Mouse (Mus musculus) kidney, embryonic 15.5 days (tissue): ENCODE results near the gene Tshz2. TPM values are rescaled to one million over a fixed set of nuclear protein-coding genes. Genes with fewer than 3 reads are reported as not detected.

ENCODE experiments used
- ATAC-seq: fragments of 200-750 bp; cut with Nextera tagmentation; replicated peaks from 2 replicates; pipeline ENCODE4 v1.8.0; 2017; ENCODE audit warnings: moderate TSS enrichment; ENCODE audit not compliant: low FRiP score
- H3K27ac ChIP-seq: fragments of 300-500 bp; sonication (generic); 2 replicates; pipeline ENCODE4 v1.5.1; 2015; ENCODE audit warnings: mild to moderate bottlenecking, inconsistent platforms
- H3K27me3 ChIP-seq: fragments of 300-500 bp; sonication (generic); 2 replicates; pipeline ENCODE4 v1.6.1; 2015; ENCODE audit warnings: inconsistent platforms
- H3K36me3 ChIP-seq: fragments of 300-500 bp; sonication (generic); 2 replicates; pipeline ENCODE4 v1.6.1; 2015; ENCODE audit warnings: inconsistent platforms
- H3K4me1 ChIP-seq: fragments of 300-500 bp; sonication (generic); 2 replicates; pipeline ENCODE4 v1.6.1; 2015; ENCODE audit warnings: inconsistent platforms
- H3K4me2 ChIP-seq: fragments of 300-500 bp; sonication (generic); 2 replicates; pipeline ENCODE4 v1.6.1; 2015; ENCODE audit warnings: moderate library complexity, mild to moderate bottlenecking, inconsistent platforms
- H3K4me3 ChIP-seq: fragments of 300-500 bp; sonication (generic); replicated peaks from 2 replicates; pipeline ENCODE4 v1.5.1; 2015; ENCODE audit warnings: mild to moderate bottlenecking, inconsistent platforms
- H3K9ac ChIP-seq: fragments of 300-500 bp; sonication (generic); 2 replicates; pipeline ENCODE4 v1.6.1; 2015; ENCODE audit warnings: mild to moderate bottlenecking, inconsistent platforms
- H3K9me3 ChIP-seq: fragments of 300-500 bp; sonication (generic); replicated peaks from 2 replicates; pipeline ENCODE4 v1.6.1; 2016; ENCODE audit warnings: inconsistent platforms
- WGBS: fragments of 180-500 bp; shearing (Covaris S2); methylation state at CpG from one replicate; pipeline ENCODE4 v1.1.7; 2015; ENCODE audit warnings: mixed read lengths; 5-methylcytosine and 5-hydroxymethylcytosine counted together
- polyA plus RNA-seq: library from polyadenylated mRNA; unstranded; fragments of >200 nt; fragmentation: Nextera tagmentation; extraction: Ambion mirVana; gene quantifications from 2 replicates; pipeline ENCODE4 v1.2.1, GENCODE M21; 2015

The Tshz2 gene
- polyA plus RNA-seq, 1 experiment from 2014 or later, result 17.8 TPM

- ATAC-seq, result no peak
- WGBS, result 87% methylated on average over 10 of the region's 10 CpGs
- Histone ChIP-seq H3K4me2 (no peak overlapping the region), H3K9me3 (peaks cover 3% of the 10 kb centered on the region; the same call in 1 of the 2 replicates), H3K27ac (no peak overlapping the region), H3K27me3 (no peaks in the 10 kb centered on the region), H3K4me1 (peaks cover 24% of the 10 kb centered on the region), H3K4me3 (no peak overlapping the region), H3K36me3 (no peaks in the 10 kb centered on the region), H3K9ac (no peak overlapping the region)
Measured at GRCm38 (mm10) chr2:170029304-170029856, 396.6 kb downstream of the Tshz2 start.

DNA sequence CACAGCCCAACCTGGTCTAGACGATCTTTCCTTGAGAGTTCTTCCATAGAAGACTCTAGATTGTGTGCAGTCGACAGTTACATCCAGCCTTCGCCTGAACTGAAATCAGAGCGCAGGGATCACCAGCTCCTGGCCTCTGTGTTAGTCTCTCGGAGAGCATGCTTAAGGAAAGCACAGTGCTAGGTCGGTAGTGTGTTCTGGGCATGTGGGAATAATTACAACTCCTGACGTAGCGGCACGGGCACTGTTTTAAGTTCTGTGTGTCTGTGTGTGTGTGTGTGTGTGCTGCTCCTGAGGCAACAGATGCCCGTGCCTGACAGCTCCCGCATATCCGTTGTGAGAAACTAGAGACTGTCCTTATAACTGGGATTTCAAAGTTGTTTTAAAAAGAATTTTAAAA, 398.4 kb downstream of the Tshz2 start:
- no peak overlapping the region for H3K27ac ChIP-seq
- H3K4me1 ChIP-seq, result peaks cover 33% of the 10 kb centered on the region
- no peak for ATAC-seq
- WGBS, result 95% methylated on average over 12 of the region's 12 CpGs
- H3K9me3 ChIP-seq, result peaks cover 3% of the 10 kb centered on the region; the same call in 1 of the 2 replicates
- H3K9ac ChIP-seq, result no peak overlapping the region
- H3K36me3 ChIP-seq, result no peaks in the 10 kb centered on the region
- no peaks in the 10 kb centered on the region for H3K27me3 ChIP-seq
- no peak overlapping the region for H3K4me3 ChIP-seq
- H3K4me2 ChIP-seq, result no peak overlapping the region

GRCm38 (mm10) chr2:170031872-170032271, 399.1 kb downstream of the Tshz2 start:
- Histone ChIP-seq H3K4me2 (no peak overlapping the region), H3K4me1 (peaks cover 39% of the 10 kb centered on the region), H3K27me3 (no peaks in the 10 kb centered on the region), H3K9ac (no peak overlapping the region), H3K4me3 (no peak overlapping the region), H3K36me3 (no peaks in the 10 kb centered on the region), H3K27ac (0 out of 2 replicates have a peak overlapping the region, but pooled peaks have one; percentile 79), H3K9me3 (peaks cover 3% of the 10 kb centered on the region; the same call in 1 of the 2 replicates)
- WGBS, result 73% methylated on average over 8 of the region's 8 CpGs
- ATAC-seq, result no peak

DNA sequence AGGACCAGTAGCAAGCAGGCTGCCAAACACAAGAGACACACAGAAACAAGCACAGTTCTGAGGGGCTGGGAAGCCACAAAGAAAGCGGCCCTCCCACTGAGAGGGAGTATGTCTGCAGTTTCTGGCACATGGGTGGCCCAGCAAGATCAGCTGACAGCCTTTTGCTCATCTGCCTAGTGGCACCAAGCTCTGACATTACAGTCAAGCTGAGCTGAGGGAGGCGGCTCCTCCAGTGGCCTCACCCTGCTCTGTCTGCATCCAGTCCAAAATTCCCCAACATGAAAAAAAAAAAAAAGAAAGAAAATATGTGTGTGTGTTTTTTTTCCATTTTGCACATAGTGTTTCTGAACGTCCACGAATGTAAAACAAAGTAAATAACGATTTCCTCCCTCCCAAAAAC, 400.4 kb downstream of the Tshz2 start:
- 35% methylated on average over 5 of the region's 5 CpGs for WGBS
- no peaks in the 10 kb centered on the region for H3K36me3 ChIP-seq
- H3K9ac ChIP-seq, result no peak overlapping the region
- no peaks in the 10 kb centered on the region for H3K9me3 ChIP-seq
- no peak overlapping the region for H3K4me2 ChIP-seq
- peak; percentile 67; the same call in 1 of the 2 replicates for ATAC-seq
- H3K4me3 ChIP-seq, result no peak overlapping the region
- no peaks in the 10 kb centered on the region for H3K27me3 ChIP-seq
- H3K27ac ChIP-seq, result peak overlapping the region; percentile 79
- peaks cover 47% of the 10 kb centered on the region for H3K4me1 ChIP-seq

- Histone ChIP-seq H3K36me3 (no peaks in the 10 kb centered on the region), H3K4me3 (no peak overlapping the region), H3K4me2 (no peak overlapping the region), H3K9me3 (no peaks in the 10 kb centered on the region), H3K27ac (no peak overlapping the region), H3K9ac (no peak overlapping the region), H3K4me1 (peaks cover 53% of the 10 kb centered on the region), H3K27me3 (no peaks in the 10 kb centered on the region)
- 91% methylated on average over 11 of the region's 11 CpGs for WGBS
- no peak for ATAC-seq
Measured at GRCm38 (mm10) chr2:170034794-170035193, 402.0 kb downstream of the Tshz2 start.

- Histone ChIP-seq H3K4me3 (no peak overlapping the region), H3K27me3 (no peaks in the 10 kb centered on the region), H3K27ac (peak overlapping the region; percentile 80), H3K9ac (no peak overlapping the region), H3K4me2 (peak overlapping the region; percentile 10; the same call in 1 of the 2 replicates), H3K36me3 (no peaks in the 10 kb centered on the region), H3K9me3 (no peaks in the 10 kb centered on the region), H3K4me1 (peaks cover 72% of the 10 kb centered on the region)
- no peak for ATAC-seq
- 18% methylated on average over 11 of the region's 11 CpGs for WGBS
Measured at GRCm38 (mm10) chr2:170036791-170037241, 404.0 kb downstream of the Tshz2 start.

GRCm38 (mm10) chr2:170037346-170037745, 404.5 kb downstream of the Tshz2 start:
- Histone ChIP-seq H3K36me3 (no peaks in the 10 kb centered on the region), H3K4me2 (no peak overlapping the region), H3K9ac (no peak overlapping the region), H3K27ac (peak overlapping the region; percentile 80), H3K4me3 (no peak overlapping the region), H3K27me3 (no peaks in the 10 kb centered on the region), H3K4me1 (peaks cover 68% of the 10 kb centered on the region), H3K9me3 (no peaks in the 10 kb centered on the region)
- no peak for ATAC-seq
- WGBS, result 71% methylated on average over 13 of the region's 13 CpGs

- 0 out of 2 replicates have a peak overlapping the region, but pooled peaks have one; percentile 9 for H3K4me2 ChIP-seq
- no peaks in the 10 kb centered on the region for H3K27me3 ChIP-seq
- WGBS, result 54% methylated on average over 14 of the region's 14 CpGs
- H3K27ac ChIP-seq, result peak overlapping the region; percentile 32; the same call in 1 of the 2 replicates
- H3K4me1 ChIP-seq, result peaks cover 47% of the 10 kb centered on the region
- no peak overlapping the region for H3K9ac ChIP-seq
- ATAC-seq, result no peak
- H3K9me3 ChIP-seq, result no peaks in the 10 kb centered on the region
- no peaks in the 10 kb centered on the region for H3K36me3 ChIP-seq
- H3K4me3 ChIP-seq, result no peak overlapping the region
Measured at GRCm38 (mm10) chr2:170039772-170040171, 407.0 kb downstream of the Tshz2 start.

- no peaks in the 10 kb centered on the region for H3K36me3 ChIP-seq
- no peak overlapping the region for H3K4me3 ChIP-seq
- H3K9ac ChIP-seq, result no peak overlapping the region
- WGBS, result 13% methylated on average over 9 of the region's 9 CpGs
- ATAC-seq, result peak; percentile 79
- no peaks in the 10 kb centered on the region for H3K27me3 ChIP-seq
- no peaks in the 10 kb centered on the region for H3K9me3 ChIP-seq
- H3K27ac ChIP-seq, result peak overlapping the region; percentile 84
- peak overlapping the region; percentile 22 for H3K4me2 ChIP-seq
- H3K4me1 ChIP-seq, result peaks cover 42% of the 10 kb centered on the region
Measured at GRCm38 (mm10) chr2:170041101-170041500, 408.3 kb downstream of the Tshz2 start.

DNA sequence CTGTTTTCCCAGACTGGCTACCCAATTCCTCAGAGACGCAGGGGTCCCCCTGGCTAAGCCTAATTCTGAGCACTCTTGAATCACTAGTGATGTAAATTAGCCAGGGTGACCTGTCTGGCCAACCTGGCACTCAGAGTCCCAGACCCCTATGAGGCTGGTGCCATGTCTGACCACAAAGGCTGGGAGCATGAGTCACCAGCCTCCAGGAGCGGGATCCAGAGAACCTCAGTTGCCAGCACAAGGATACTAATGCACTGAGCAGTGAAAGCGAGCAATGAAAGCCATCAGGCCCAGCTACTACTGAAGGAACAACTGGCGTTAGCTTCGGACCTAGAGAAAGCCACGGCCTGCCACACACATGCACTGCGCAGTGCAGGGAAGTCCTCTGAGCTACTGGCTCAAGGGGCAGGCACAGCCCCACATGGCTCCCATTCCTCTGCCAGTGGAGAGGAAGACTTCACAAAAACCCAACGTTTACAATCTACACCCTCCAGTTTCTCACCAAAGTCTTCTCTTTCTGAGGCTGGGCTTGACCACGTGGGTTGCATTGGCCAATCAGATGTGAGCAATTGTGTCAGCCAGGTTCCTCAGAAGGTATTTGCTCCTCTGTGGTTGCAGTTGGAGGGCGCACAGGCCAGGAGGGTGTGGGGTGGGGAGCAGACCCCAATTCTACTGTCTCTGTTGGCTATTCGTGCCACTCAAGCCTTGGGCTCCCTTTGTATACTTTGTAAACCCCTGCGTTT, 409.8 kb downstream of the Tshz2 start:
- 83% methylated on average over 12 of the region's 12 CpGs for WGBS
- peaks cover 38% of the 10 kb centered on the region for H3K4me1 ChIP-seq

GRCm38 (mm10) chr2:170043290-170043689, 410.5 kb downstream of the Tshz2 start:
- Histone ChIP-seq H3K4me3 (no peak overlapping the region), H3K4me1 (peaks cover 35% of the 10 kb centered on the region), H3K27me3 (no peaks in the 10 kb centered on the region), H3K27ac (no peak overlapping the region), H3K4me2 (no peak overlapping the region), H3K9ac (no peak overlapping the region), H3K36me3 (no peaks in the 10 kb centered on the region), H3K9me3 (0 out of 2 replicates have a peak, but pooled peaks cover 4% of the 10 kb centered on the region)
- 74% methylated on average over 9 of the region's 10 CpGs for WGBS
- ATAC-seq, result no peak

More for the DNA sequence above, 409.8 kb downstream of the Tshz2 start:
- H3K4me3 ChIP-seq, result no peak overlapping the region
- H3K27me3 ChIP-seq, result no peaks in the 10 kb centered on the region
- ATAC-seq, result no peak
- H3K9me3 ChIP-seq, result 0 out of 2 replicates have a peak, but pooled peaks cover 3% of the 10 kb centered on the region
- H3K9ac ChIP-seq, result no peak overlapping the region
- H3K36me3 ChIP-seq, result no peaks in the 10 kb centered on the region
- H3K27ac ChIP-seq, result no peak overlapping the region
- H3K4me2 ChIP-seq, result no peak overlapping the region

DNA sequence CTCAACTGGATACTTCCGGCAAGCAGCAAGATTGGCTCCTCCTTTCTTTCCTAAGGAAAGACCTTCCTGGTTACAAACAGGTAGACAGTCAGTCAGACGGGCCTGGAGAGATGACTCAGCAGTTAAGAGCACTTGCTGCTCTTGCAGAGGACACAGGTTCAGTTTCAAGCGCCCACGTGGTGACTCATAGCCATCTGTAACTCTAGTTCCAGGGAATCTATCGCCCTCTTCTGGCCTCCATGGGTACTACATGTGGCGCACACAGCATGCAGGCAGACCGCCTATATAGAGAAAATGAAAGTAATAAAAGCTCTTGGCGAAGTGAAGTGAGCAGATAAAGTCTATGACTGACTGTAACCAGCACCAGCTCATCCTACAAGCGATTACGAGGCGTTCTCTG, 413.1 kb downstream of the Tshz2 start:
- no peaks in the 10 kb centered on the region for H3K36me3 ChIP-seq
- 0 out of 2 replicates have a peak, but pooled peaks cover 4% of the 10 kb centered on the region for H3K9me3 ChIP-seq
- H3K27me3 ChIP-seq, result no peaks in the 10 kb centered on the region
- no peak for ATAC-seq
- peaks cover 24% of the 10 kb centered on the region for H3K4me1 ChIP-seq
- no peak overlapping the region for H3K9ac ChIP-seq
- WGBS, result 85% methylated on average over 11 of the region's 11 CpGs
- no peak overlapping the region for H3K4me2 ChIP-seq
- no peak overlapping the region for H3K4me3 ChIP-seq
- peak overlapping the region; percentile 22; the same call in 1 of the 2 replicates for H3K27ac ChIP-seq
